Mouse (Mus musculus) gastrocnemius, adult 8-10 months (tissue): ENCODE measurements around the gene Rpa3. TPM values are rescaled to one million over a fixed set of nuclear protein-coding genes. Genes with fewer than 3 reads are reported as not detected.

Experiments
- DNase-seq, 2 experiments: peaks; one replicate each; pipeline ENCODE4 v3.0.0; 2022; ENCODE audit warnings: low spot score in 2 of 2
- total RNA-seq, 4 experiments: library from RNA; stranded (reverse); gene quantifications; 2 replicates each; pipeline ENCODE4 v1.2.4; 2022

The Rpa3 gene
- total RNA-seq, 4 experiments from 2014 or later = 8.7 to 12.4 (median 10.6) TPM

GRCm38 (mm10) chr6:8209047-8209865, 49.7 kb downstream of the Rpa3 start, which contains the start of gene Mios:
Mios (plus strand) TSS chr6:8209222.
- peak; percentile 87 to 88 for DNase-seq

Other genes with a start within 250 kb of the Rpa3 start
- under 1 TPM in 3 of 4 experiments, not detected in 1; 0.07 to 0.36 (median 0.11) TPM for gene Col28a1, start 66.6 kb downstream of the Rpa3 start, total RNA-seq
- 10 to 100 TPM; 17.6 to 19.0 (median 18.3) TPM for gene Mios, start 50.0 kb downstream of the Rpa3 start, total RNA-seq
- 10 to 100 TPM; 11.0 to 19.0 (median 14.3) TPM for gene Umad1, start 115 bp upstream of the Rpa3 start, total RNA-seq
- under 1 TPM in 2 of 4 experiments, not detected in 2; 0.44 to 0.61 TPM for gene Gm45062, start 277 bp upstream of the Rpa3 start, total RNA-seq